Mouse (Mus musculus) midbrain, embryonic 14.5 days (tissue): ENCODE measurements around the gene Cmtr1. TPM values are rescaled to one million over a fixed set of nuclear protein-coding genes. Genes with fewer than 3 reads are reported as not detected.
A peak's percentile ranks its signal among the peaks of the same experiment; 100 is the strongest.
"Not testable (repeated sequence)": the region's sequence is repeated elsewhere in the genome, so short reads cannot be mapped to it uniquely, and the experiment has no call there.

Experiments used
- ATAC-seq: fragments of 200-750 bp; cut with Nextera tagmentation; 2 replicates; pipeline ENCODE4 v1.8.0; 2017; ENCODE audit warnings: moderate number of reproducible peaks, moderate library complexity; ENCODE audit not compliant: low FRiP score, low TSS enrichment
- DNase-seq: peaks from one replicate; pipeline ENCODE4 v3.0.0-alpha.2; 2015
- H3K27ac ChIP-seq: fragments of 300-500 bp; sonication (generic); replicated peaks from 2 replicates; pipeline ENCODE4 v1.5.1; 2014; ENCODE audit warnings: mild to moderate bottlenecking, low read depth, low read length, moderate library complexity
- H3K27me3 ChIP-seq: fragments of 300-500 bp; sonication (generic); 2 replicates; pipeline ENCODE4 v1.6.1; 2014; ENCODE audit warnings: low read length, control low read depth, mixed read lengths; ENCODE audit not compliant: control insufficient read depth, insufficient read depth
- H3K36me3 ChIP-seq: fragments of 300-500 bp; sonication (generic); 2 replicates; pipeline ENCODE4 v1.6.1; 2014; ENCODE audit warnings: low read length, control low read depth; ENCODE audit not compliant: control insufficient read depth, insufficient read depth
- H3K4me1 ChIP-seq: fragments of 300-500 bp; sonication (generic); 2 replicates; pipeline ENCODE4 v1.6.1; 2014; ENCODE audit warnings: mild to moderate bottlenecking, antibody characterized with exemption, low read length, control low read depth; ENCODE audit not compliant: control insufficient read depth, insufficient read depth
- H3K4me2 ChIP-seq: fragments of 300-500 bp; sonication (generic); 2 replicates; pipeline ENCODE4 v1.6.1; 2014; ENCODE audit warnings: mild to moderate bottlenecking, low read length, moderate library complexity
- H3K4me3 ChIP-seq: fragments of 300-500 bp; sonication (generic); replicated peaks from 2 replicates; pipeline ENCODE4 v1.5.1; 2014; ENCODE audit warnings: low read depth, low read length
- H3K9ac ChIP-seq: fragments of 300-500 bp; sonication (generic); replicated peaks from 2 replicates; pipeline ENCODE4 v1.6.1; 2014; ENCODE audit warnings: mild to moderate bottlenecking, low read length, moderate library complexity
- H3K9me3 ChIP-seq: fragments of 300-500 bp; sonication (generic); 2 replicates; pipeline ENCODE4 v1.6.1; 2016; ENCODE audit warnings: low read length, control low read depth, mixed read lengths; ENCODE audit not compliant: control insufficient read depth
- WGBS: fragments of 180-500 bp; shearing (Covaris S2); extraction: QIAGEN DNeasy Blood & Tissue Kit; methylation state at CpG from one replicate; pipeline ENCODE4 v1.1.7; 2014; 5-methylcytosine and 5-hydroxymethylcytosine counted together
- polyA plus RNA-seq: library from polyadenylated mRNA; unstranded; fragments of >200 nt; fragmentation: Nextera tagmentation; extraction: Ambion mirVana; gene quantifications from 2 replicates; pipeline ENCODE4 v1.2.1, GENCODE M21; 2014

The Cmtr1 gene
- 103 and 136 TPM in 2 replicates for polyA plus RNA-seq

DNA sequence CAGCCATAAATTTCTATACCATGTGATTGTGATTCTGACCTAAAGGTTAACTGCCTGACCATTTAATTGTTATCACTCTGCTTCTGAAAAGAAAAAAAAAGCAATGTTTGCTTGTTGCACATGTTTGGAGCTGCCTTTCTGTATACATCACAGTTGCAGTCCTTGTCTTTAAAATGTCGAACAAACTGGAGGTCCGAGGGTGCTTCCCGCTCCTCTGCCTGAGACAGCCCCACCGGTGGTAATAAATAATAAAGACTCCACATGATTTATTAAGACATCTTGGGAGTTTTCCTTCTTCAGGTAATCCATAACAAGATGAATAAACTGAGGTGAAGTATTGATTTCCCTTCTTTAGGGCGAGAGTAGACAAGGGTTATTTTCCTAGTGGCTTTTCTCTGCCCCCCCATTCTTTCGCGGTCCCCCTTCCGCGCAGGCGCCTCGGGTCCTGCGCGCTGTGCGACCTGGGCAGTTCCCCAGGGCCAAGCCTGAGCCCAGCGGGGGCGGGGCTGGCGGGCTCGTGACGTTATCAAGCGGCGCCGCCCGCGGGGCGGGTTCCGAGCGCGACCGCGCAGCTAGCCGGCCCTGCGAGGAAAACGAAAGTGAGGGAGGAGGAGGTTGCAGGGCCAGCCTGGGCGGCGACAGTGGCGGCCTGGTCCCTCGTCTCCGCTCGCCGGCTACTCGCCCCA, at the start of gene Cmtr1:
Gene Cmtr1, plus strand, starts transcription at position 520 of the 686 bp plus-strand sequence.
- under 1% methylated on average over 41 of the region's 41 CpGs for WGBS
- H3K9me3 ChIP-seq, result no peaks in the 10 kb centered on the region
- peak within 1 kb of the TSS; percentile 83 for H3K4me2 ChIP-seq

DNA sequence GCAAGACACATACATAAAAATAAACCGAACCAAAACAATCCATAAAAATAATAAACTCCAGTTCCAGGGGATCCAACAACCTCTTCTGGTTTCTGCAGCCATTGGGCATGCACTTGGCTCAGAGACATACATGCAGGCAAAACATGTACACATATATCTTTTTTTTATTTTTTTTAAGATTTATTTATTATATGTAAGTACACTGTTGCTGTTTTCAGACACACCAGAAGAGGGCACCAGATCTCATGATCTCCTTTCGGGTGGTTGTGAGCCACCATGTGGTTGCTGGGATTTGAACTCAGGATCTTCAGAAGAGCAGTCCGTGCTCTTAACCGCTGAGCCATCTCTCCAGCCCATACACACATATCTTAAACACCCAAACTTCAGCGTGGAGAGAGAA, 46.9 kb upstream of the Cmtr1 start:
- 89% methylated on average over 5 of the region's 5 CpGs for WGBS
- H3K4me3 ChIP-seq, ATAC-seq: not testable (repeated sequence)

More for the DNA sequence above, at the start of gene Cmtr1:
- H3K36me3 ChIP-seq, result peaks cover 19% of the 10 kb centered on the region; the same call in 1 of the 2 replicates
- H3K4me3 ChIP-seq, result peak within 1 kb of the TSS; percentile 87
- peak; percentile 97 for DNase-seq
- H3K27me3 ChIP-seq, result no peaks in the 10 kb centered on the region
- peak within 1 kb of the TSS; percentile 94 for H3K9ac ChIP-seq
- H3K27ac ChIP-seq, result peak within 1 kb of the TSS; percentile 93
- ATAC-seq, result peak; percentile 95
- H3K4me1 ChIP-seq, result 0 out of 2 replicates have a peak, but pooled peaks cover 7% of the 10 kb centered on the region

DNA sequence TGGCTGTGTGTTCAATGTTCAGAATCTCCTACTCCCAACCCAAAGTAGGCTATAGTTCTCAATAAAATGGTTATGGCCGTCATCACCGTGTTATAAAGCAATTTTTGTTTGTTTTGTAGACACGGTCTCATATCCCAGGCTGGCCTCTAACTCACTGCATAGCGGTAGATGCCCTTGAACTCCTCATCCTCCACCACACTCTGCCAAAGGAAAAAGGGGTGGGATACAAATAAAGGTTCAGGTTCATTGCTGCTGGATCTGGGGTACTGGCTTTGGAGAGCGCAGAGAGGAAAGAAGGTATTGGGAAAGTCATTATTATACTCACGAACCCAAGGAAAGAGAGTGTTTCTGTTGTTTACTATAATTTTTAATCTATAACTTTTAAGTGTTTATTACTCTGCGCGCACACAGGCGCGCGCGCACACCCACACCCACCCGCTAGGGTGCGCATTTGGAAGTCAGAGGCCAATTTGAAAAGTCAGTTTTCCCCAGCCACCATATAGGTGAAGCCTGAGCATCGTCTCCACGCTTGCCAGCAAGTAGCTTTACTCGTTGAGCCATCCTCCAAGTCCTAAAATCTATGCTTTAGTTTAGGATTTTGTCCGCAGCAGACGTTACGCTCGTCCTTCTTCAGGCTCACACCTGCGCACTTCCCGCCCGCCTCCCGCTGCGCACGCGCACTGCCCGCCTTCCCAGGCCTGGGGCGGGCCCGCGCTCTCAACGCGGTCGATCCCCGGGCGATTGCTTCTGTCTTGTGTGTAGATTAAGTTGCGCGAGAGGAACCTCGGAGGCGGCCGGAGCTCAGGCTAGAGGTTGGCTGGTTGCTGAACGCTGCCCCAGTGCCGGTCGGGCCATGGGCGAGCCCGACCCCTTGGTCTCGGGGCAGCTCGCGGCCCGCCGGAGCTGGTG, 46.0 kb upstream of the Cmtr1 start, which contains the start of the genes Rnf8 and Gm28043:
Gene Rnf8, plus strand, starts transcription at position 676 of the 909 bp plus-strand sequence.
Gene Gm28043, plus strand, starts transcription at position 762 of the 909 bp plus-strand sequence.
- Histone ChIP-seq H3K4me1 (peaks cover 28% of the 10 kb centered on the region; the same call in 1 of the 2 replicates), H3K9me3 (no peaks in the 10 kb centered on the region), H3K36me3 (peaks cover 9% of the 10 kb centered on the region), H3K4me2 (peak within 1 kb of the TSS; percentile 89), H3K27me3 (no peaks in the 10 kb centered on the region), H3K27ac (peak within 1 kb of the TSS; percentile 90), H3K4me3 (peak within 1 kb of the TSS; percentile 99), H3K9ac (peak within 1 kb of the TSS; percentile 97)
- ATAC-seq, result peak; percentile 94
- peak; percentile 97 for DNase-seq
- WGBS, result 2% methylated on average over 52 of the region's 52 CpGs

More for the DNA sequence above, 46.9 kb upstream of the Cmtr1 start:
- not testable (repeated sequence) for H3K9me3 ChIP-seq, H3K27me3 ChIP-seq, DNase-seq, H3K27ac ChIP-seq, H3K4me2 ChIP-seq, H3K9ac ChIP-seq, H3K36me3 ChIP-seq
- H3K4me1 ChIP-seq, result peaks cover 28% of the 10 kb centered on the region; the same call in 1 of the 2 replicates

DNA sequence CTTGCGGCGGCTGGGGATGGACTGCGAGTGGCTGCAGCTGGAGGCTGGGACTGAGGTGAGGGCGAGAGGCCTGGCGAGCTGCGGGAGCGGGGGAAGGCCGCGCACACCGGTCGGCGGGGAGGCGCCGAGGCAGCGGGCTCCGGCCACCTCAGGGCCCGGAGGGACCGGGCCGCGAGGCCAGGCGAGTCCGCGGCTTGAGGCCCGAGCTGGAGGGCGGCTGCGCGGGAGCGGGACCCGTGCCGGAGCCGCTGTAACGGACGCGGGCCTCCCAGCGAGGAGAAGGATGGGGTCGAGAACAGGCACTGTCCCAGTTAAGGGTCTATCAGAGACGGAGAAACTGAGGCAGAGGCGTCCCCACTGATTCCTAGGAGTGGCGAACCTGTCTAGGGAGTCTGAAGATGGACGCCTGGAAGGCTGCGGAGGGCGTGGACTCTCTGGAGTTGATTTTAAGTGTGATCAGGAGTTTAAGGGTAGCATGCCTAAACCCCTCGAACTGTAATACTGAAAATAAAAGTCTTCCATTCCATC, 45.3 kb upstream of the Cmtr1 start:
- no peaks in the 10 kb centered on the region for H3K27me3 ChIP-seq
- peak overlapping the region; percentile 89 for H3K4me2 ChIP-seq
- peak overlapping the region; percentile 90 for H3K27ac ChIP-seq
- no peaks in the 10 kb centered on the region for H3K9me3 ChIP-seq
- H3K36me3 ChIP-seq, result peaks cover 16% of the 10 kb centered on the region
- DNase-seq, result no peak
- WGBS, result under 1% methylated on average over 43 of the region's 43 CpGs
- H3K4me3 ChIP-seq, result peak overlapping the region; percentile 99
- ATAC-seq, result peak; percentile 59; the same call in 1 of the 2 replicates
- peak overlapping the region; percentile 97 for H3K9ac ChIP-seq
- H3K4me1 ChIP-seq, result peaks cover 28% of the 10 kb centered on the region; the same call in 1 of the 2 replicates

DNA sequence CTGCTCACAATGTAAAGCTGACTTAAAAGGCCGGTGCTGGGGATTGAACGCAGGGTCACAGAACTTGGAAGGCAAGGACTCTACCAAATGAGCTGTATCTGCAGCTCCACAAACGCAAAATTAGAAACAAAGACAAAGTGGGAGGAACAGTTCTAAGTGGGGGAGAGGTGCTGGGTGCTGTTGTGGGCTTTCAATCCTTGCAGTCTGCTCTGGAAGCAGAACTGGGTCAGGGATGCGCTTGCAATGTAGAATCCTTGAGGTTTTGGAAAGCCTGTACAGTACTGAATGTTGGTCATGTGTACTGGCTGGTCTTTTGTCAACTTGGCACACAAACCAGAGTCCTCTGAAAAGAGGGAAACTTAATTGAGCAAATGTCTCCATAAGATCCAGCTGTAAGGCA, 44.8 kb upstream of the Cmtr1 start:
- WGBS, result 10% methylated on average over 4 of the region's 4 CpGs
- ATAC-seq, result no peak
- H3K4me1 ChIP-seq, result peaks cover 28% of the 10 kb centered on the region; the same call in 1 of the 2 replicates
- H3K9me3 ChIP-seq, result no peaks in the 10 kb centered on the region
- H3K9ac ChIP-seq, result peak overlapping the region; percentile 97
- DNase-seq, result peak; percentile 32
- H3K36me3 ChIP-seq, result peaks cover 17% of the 10 kb centered on the region
- H3K27me3 ChIP-seq, result no peaks in the 10 kb centered on the region
- peak overlapping the region; percentile 99 for H3K4me3 ChIP-seq
- peak overlapping the region; percentile 89 for H3K4me2 ChIP-seq
- no peak overlapping the region for H3K27ac ChIP-seq

DNA sequence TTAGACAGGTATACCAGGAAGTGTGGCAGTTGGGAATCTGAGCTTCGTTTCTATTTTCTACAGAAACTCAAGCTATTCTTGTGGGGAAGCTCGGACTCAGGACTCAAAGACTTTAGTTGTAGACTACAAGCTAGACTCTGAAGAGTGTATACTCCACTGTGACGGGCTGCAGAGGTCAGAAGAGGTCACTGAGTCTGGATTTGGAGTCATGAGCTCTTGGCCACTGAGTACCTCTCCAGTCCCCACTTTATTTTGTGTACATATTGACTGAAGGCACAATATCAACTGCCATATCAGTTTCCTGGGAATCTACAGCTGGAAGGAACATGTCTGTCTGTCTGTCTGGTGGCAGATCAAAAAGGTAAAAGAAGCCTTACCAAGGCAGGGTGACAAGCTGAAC, 41.2 kb upstream of the Cmtr1 start:
- DNase-seq (no peak), ATAC-seq (no peak)
- no peaks in the 10 kb centered on the region for H3K9me3 ChIP-seq
- H3K27me3 ChIP-seq, result no peaks in the 10 kb centered on the region
- no peak overlapping the region for H3K27ac ChIP-seq
- H3K4me2 ChIP-seq, result no peak overlapping the region
- no peak overlapping the region for H3K9ac ChIP-seq
- H3K36me3 ChIP-seq, result peaks cover 47% of the 10 kb centered on the region
- H3K4me3 ChIP-seq, result no peak overlapping the region
- peaks cover 25% of the 10 kb centered on the region; the same call in 1 of the 2 replicates for H3K4me1 ChIP-seq
- 90% methylated on average over 3 of the region's 3 CpGs for WGBS

DNA sequence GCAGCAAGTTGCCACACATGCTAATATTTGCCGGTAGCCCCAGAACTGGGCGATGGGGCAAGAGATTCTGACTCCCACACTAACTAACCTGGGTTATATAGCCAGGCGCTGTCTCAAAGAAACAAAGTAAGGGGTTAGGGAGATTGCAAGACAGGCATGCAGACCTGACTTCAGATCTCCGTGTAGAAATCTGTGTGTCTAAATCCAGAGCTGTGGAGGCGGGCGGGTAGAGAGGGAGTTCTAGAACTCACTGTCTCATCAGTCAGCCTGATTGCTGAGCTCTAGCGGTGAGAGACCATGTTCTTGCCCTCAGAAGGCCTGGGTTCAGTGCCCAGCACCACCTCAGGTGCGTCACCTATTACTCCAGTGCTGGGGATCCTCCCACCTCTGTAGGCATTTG, 36.9 kb upstream of the Cmtr1 start:
- no peak overlapping the region for H3K9ac ChIP-seq
- no peaks in the 10 kb centered on the region for H3K4me1 ChIP-seq
- H3K36me3 ChIP-seq, result peaks cover 83% of the 10 kb centered on the region
- H3K27ac ChIP-seq, result no peak overlapping the region
- DNase-seq (no peak), ATAC-seq (no peak)
- H3K4me3 ChIP-seq, result no peak overlapping the region
- no peaks in the 10 kb centered on the region for H3K27me3 ChIP-seq
- WGBS, result 95% methylated on average over 8 of the region's 8 CpGs
- H3K9me3 ChIP-seq, result no peaks in the 10 kb centered on the region
- H3K4me2 ChIP-seq, result no peak overlapping the region

DNA sequence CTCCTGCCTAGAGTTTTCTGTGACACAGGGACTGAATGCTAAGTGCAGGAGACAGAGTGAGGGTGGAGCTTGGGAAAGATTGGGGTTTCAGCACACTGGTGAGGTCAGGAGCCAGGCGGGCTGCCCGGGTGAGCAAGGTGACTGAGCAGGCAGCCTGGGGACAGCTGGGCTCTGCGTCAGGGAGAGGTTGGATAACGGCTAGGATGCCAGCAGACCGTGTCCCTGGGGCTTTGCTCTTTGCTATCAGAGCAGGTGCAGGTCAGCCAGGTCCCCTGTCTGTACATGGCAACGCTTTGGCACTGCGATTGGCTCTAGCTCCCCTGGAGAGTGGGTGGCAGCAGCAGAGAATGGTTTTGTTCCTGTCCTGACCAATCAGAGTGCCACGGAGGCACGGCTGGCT, 33.1 kb upstream of the Cmtr1 start:
- Histone ChIP-seq H3K4me3 (no peak overlapping the region), H3K4me1 (no peaks in the 10 kb centered on the region), H3K4me2 (no peak overlapping the region), H3K9me3 (no peaks in the 10 kb centered on the region), H3K36me3 (peaks cover 86% of the 10 kb centered on the region), H3K27me3 (no peaks in the 10 kb centered on the region), H3K9ac (no peak overlapping the region), H3K27ac (no peak overlapping the region)
- ATAC-seq (no peak), DNase-seq (no peak)
- WGBS, result 89% methylated on average over 9 of the region's 9 CpGs
